Mouse (Mus musculus) liver (tissue): ENCODE data around the gene Tpm3-rs7.
"Not testable (repeated sequence)": the region's sequence is repeated elsewhere in the genome, so short reads cannot be mapped to it uniquely, and the experiment has no call there.

Source experiments
- DNase-seq: peaks from one replicate; pipeline ENCODE4 v3.0.0-alpha.2; 2020; ENCODE audit warnings: mixed read lengths

Gene Tpm3-rs7

DNA sequence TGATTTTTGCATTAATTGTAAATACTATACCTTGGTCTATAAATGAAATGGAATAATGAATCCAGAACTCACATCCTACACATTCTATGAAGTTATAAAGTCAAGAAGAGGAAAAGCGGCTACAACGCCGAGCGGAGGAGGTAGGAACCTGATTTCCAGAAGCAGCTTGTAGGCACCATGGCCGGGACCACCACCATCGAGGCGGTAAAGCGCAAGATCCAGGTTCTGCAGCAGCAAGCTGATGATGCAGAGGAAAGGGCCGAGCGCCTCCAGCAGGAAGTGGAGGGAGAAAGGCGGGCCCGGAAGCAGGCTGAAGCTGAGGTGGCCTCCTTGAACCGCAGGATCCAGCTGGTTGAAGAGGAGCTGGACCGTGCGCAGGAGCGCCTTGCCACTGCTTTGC is at the start of gene Tpm3-rs7:
TSS of gene Tpm3-rs7 (plus strand) at position 110 of the 400 bp plus-strand sequence.
- DNase-seq, result not testable (repeated sequence)

DNA sequence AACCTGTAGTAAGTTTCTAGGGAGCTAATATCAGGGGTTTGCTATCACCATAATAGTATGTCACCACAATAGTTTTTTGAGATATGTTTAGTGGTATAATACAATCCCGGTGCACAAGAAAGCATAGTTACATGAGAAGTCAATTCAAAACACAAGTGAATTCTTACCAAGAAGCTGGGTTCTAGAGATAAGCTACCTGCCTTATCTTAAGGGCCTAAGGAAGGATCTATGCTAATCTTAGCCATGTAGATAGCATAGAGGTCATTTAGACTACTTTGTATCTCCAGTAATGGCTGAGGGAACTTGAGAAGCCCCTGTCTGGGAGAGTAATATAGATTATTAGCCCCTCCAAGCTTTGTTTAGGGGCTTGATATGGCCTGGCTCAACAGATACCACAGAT is 2.6 kb downstream of the Tpm3-rs7 start:
- DNase-seq, result no peak

DNA sequence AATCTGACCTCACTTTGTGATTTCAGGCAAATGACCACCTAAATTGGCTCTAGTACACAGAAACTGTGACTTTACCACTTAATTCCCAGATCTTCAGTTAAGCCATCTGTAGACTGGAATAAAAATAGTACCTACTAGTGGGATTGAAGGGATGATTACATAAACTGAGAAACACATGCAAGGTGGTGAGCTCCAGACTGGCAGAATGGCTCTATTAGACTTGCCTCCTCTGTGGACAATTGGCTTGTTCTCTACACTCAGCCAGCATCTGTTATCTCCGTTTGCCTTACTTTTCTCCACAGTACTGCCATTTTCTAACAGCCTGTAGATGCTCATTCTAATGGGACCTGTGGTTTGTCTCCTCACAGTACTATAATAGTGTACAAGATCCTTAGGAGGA is 49.0 kb downstream of the Tpm3-rs7 start:
- DNase-seq, result no peak
